Mouse (Mus musculus) thymus, adult 2 months (tissue): ENCODE data around the gene Ak9.

Source experiments
- CTCF ChIP-seq: fragments of 200-500 bp; IDR thresholded peaks from 2 replicates; pipeline ENCODE4 v1.5.1; 2012; ENCODE audit warnings: mild to moderate bottlenecking, control low read depth, low read length, moderate library complexity, borderline replicate concordance; ENCODE audit not compliant: control insufficient read depth, poor library complexity, insufficient read depth; ENCODE audit errors: extremely low read depth
- POLR2A ChIP-seq: fragments of 200-500 bp; IDR thresholded peaks from 2 replicates; pipeline ENCODE4 v1.6.1; 2012; ENCODE audit warnings: mild to moderate bottlenecking, low read length, control low read depth, moderate library complexity; ENCODE audit not compliant: control insufficient read depth, poor library complexity, insufficient read depth; ENCODE audit errors: extremely low read depth

DNA sequence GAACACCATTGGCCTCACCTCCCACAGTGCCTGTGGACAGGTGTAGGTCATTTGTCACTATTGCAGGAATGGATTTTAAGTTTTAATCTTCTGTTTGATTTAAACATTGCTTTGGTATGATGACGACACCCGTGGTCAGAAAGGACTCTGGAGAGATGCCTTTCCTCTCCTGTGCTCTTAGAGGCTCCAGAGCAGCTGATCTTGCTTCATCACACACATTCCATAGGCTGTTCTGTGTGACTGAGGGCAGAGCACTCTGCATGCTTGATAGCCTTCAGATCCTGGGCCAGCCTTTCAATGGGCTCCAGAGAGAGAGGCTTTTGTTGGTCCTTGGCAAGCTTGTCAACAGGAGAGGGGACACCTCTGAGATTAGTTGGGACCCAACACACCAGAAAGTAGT is 99.6 kb downstream of the Ak9 start:
- TF ChIP-seq CTCF = no peak
- TF ChIP-seq POLR2A = no peak
